Mouse (Mus musculus) thymus, postnatal 14 days (tissue): ENCODE results near the gene Xrcc6.
A peak's percentile ranks its signal among the peaks of the same experiment; 100 is the strongest.
"Not testable (repeated sequence)": the region's sequence is repeated elsewhere in the genome, so short reads cannot be mapped to it uniquely, and the experiment has no call there.

ENCODE experiments used
- DNase-seq: peaks from one replicate; pipeline ENCODE4 v3.0.0; 2021

Gene Xrcc6

GRCm38 (mm10) chr15:81966062-81966829, 21.4 kb upstream of the Xrcc6 start:
- no peak for DNase-seq

- no peak for DNase-seq
Measured at GRCm38 (mm10) chr15:81967821-81968220, 19.8 kb upstream of the Xrcc6 start.

- no peak for DNase-seq
Measured at GRCm38 (mm10) chr15:81968447-81968846, 19.2 kb upstream of the Xrcc6 start.

- DNase-seq, result no peak
Measured at GRCm38 (mm10) chr15:81969173-81969572, 18.5 kb upstream of the Xrcc6 start.

GRCm38 (mm10) chr15:81969635-81970034, 18.0 kb upstream of the Xrcc6 start:
- not testable (repeated sequence) for DNase-seq

- DNase-seq, result not testable (repeated sequence)
Measured at GRCm38 (mm10) chr15:81970498-81970897, 17.1 kb upstream of the Xrcc6 start.

GRCm38 (mm10) chr15:81975156-81975555, 12.5 kb upstream of the Xrcc6 start:
- DNase-seq, result not testable (repeated sequence)

- no peak for DNase-seq
Measured at GRCm38 (mm10) chr15:81980321-81980720, 7.3 kb upstream of the Xrcc6 start, which contains the start of gene 1700029P11Rik. 1700029P11Rik (plus strand) TSS chr15:81980540.

GRCm38 (mm10) chr15:81982173-81982572, 5.5 kb upstream of the Xrcc6 start:
- DNase-seq, result no peak

- no peak for DNase-seq
Measured at GRCm38 (mm10) chr15:81985267-81986161, 2.1 kb upstream of the Xrcc6 start.

- peak; percentile 70 for DNase-seq
Measured at GRCm38 (mm10) chr15:81989371-81990062, 1.9 kb downstream of the Xrcc6 start.

GRCm38 (mm10) chr15:81990549-81990948, 2.9 kb downstream of the Xrcc6 start:
- no peak for DNase-seq

GRCm38 (mm10) chr15:81993992-81994391, 6.4 kb downstream of the Xrcc6 start:
- no peak for DNase-seq

- DNase-seq, result no peak
Measured at GRCm38 (mm10) chr15:82004257-82004656, 16.6 kb downstream of the Xrcc6 start.

GRCm38 (mm10) chr15:82011947-82012346, 24.3 kb downstream of the Xrcc6 start:
- DNase-seq, result no peak

- no peak for DNase-seq
Measured at GRCm38 (mm10) chr15:82014745-82015391, 27.2 kb downstream of the Xrcc6 start.

- peak; percentile 41 for DNase-seq
Measured at GRCm38 (mm10) chr15:82015392-82016100, 27.9 kb downstream of the Xrcc6 start.

GRCm38 (mm10) chr15:82016101-82016808, 28.6 kb downstream of the Xrcc6 start:
- peak; percentile 100 for DNase-seq

- no peak for DNase-seq
Measured at GRCm38 (mm10) chr15:82016830-82017229, 29.2 kb downstream of the Xrcc6 start.

GRCm38 (mm10) chr15:82017461-82017860, 29.8 kb downstream of the Xrcc6 start:
- peak; percentile 62 for DNase-seq

- no peak for DNase-seq
Measured at GRCm38 (mm10) chr15:82019288-82019687, 31.7 kb downstream of the Xrcc6 start.
